Mouse (Mus musculus) kidney, adult 2 months (tissue): ENCODE results near the gene Tpsb2.

Source experiments
- CTCF ChIP-seq: fragments of 200-500 bp; conservative IDR thresholded peaks from 2 replicates; pipeline ENCODE4 v1.5.1; 2011; ENCODE audit warnings: low read depth, mild to moderate bottlenecking, control low read depth, low read length, moderate library complexity, mixed read lengths; ENCODE audit not compliant: insufficient read depth, insufficient read length
- POLR2A ChIP-seq: fragments of 200-500 bp; IDR thresholded peaks from one replicate; pipeline ENCODE4 v1.6.1; 2011; ENCODE audit warnings: low read depth, low read length, control low read depth

GRCm38 (mm10) chr17:25340003-25340402 is 26.1 kb upstream of the Tpsb2 start:
- TF ChIP-seq CTCF = no peak
- no peak for TF ChIP-seq POLR2A
